ENCODE assay signal across 15 mouse cellular contexts in the genomic region with DNA sequence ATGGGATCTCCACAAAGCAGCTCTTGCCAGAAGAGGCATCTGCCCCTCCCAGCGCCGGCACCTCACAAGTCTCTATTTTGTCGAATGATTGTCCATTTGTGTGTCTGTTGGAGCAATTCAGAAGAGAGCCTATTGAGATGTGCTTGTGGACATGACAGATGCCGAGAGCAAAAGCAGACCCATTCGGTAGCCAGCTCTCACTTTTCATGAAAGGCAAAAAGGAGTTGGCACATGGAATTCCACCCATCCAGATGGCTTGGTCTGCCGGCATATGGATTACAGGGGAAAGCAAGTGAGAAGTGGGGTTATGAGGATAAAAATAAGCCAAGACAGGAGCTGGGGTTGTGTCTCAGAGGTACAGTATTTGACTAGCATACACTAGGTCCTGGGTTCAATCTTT. TPM values are rescaled to one million over a fixed set of nuclear protein-coding genes. Genes with fewer than 3 reads are reported as not detected.
A peak's percentile ranks its signal among the peaks of the same experiment; 100 is the strongest.
DNase-seq lines count a peak whose midpoint lies in the region.
"Had no signal": no experiment of that assay in that cellular context is flagged by ENCODE, and none has a peak within 500 bp of the region (broad histone marks: within the 10 kb centered on the region; RNA-seq: fewer than 3 reads in every experiment).

No protein-coding gene starts in this region.

- peak; percentile 24 to 37 for DNase-seq in frontal cortex, postnatal 36 days (ENCODE audit: low spot score in 2 of 2)
- DNase-seq in frontal cortex, postnatal 25 days (ENCODE audit: low spot score in 2 of 2): no peak
- DNase-seq in brain, adult 2 months (ENCODE audit: low read depth, low spot score): peak; percentile 91
- DNase-seq in cerebellum, adult 18-20 months: peak; percentile 45 to 48
- peak; percentile 53 for DNase-seq in layer of hippocampus, adult 11-12 months (ENCODE audit: low spot score)
- DNase-seq in gastrocnemius, adult 18-20 months (ENCODE audit: low spot score): no peak
- DNase-seq in lung, postnatal 10 days: no peak
- DNase-seq in gastrocnemius, adult 8-10 months (ENCODE audit: low spot score in 2 of 2): no peak
- DNase-seq: gastrocnemius, postnatal 36 days; kidney, postnatal 14 days; liver, postnatal 0 days had no signal

RNA-seq across cellular contexts. Expression of a gene that starts 1.8 kb away (rescaled TPM):
- not detected for total RNA-seq in gastrocnemius, adult 18-20 months (2021)
- total RNA-seq in gastrocnemius, adult 8-10 months (2022): not detected
- total RNA-seq: adrenal gland, postnatal 4 days; gastrocnemius, postnatal 36 days; megakaryocyte progenitor cell, adult 5-6 weeks; MEL; neutrophil, adult 5-6 weeks had no signal

Comparison
In these comparisons a context has a peak if more than half of its experiments do, and no peak if none do; other contexts are left out.
1. DNase-seq: peak in frontal cortex, postnatal 36 days (2 of 2), brain, adult 2 months (single experiment), cerebellum, adult 18-20 months (2 of 2) and layer of hippocampus, adult 11-12 months (single experiment); none in frontal cortex, postnatal 25 days (0 of 2), gastrocnemius, adult 18-20 months (single experiment), lung, postnatal 10 days (single experiment) and gastrocnemius, adult 8-10 months (0 of 2).